Mouse (Mus musculus) forebrain, embryonic 12.5 days (tissue): ENCODE measurements around the gene 1700024G13Rik. TPM values are rescaled to one million over a fixed set of nuclear protein-coding genes. Genes with fewer than 3 reads are reported as not detected.

Source experiments
- polyA plus RNA-seq: library from polyadenylated mRNA; unstranded; fragments of >200 nt; fragmentation: Nextera tagmentation; extraction: Ambion mirVana; gene quantifications from 2 replicates; pipeline ENCODE4 v1.2.1, GENCODE M21; 2016

Gene 1700024G13Rik
- polyA plus RNA-seq, 1 experiment from 2014 or later: not detected

Other genes starting within 250 kb of the 1700024G13Rik start
- not detected in 2 replicates for gene Msmb, start 246.4 kb downstream of the 1700024G13Rik start, polyA plus RNA-seq
- 91.9 and 94.8 TPM in 2 replicates for gene Ncoa4, start 228.5 kb downstream of the 1700024G13Rik start, polyA plus RNA-seq
- gene Timm23, start 186.5 kb downstream of the 1700024G13Rik start, polyA plus RNA-seq: 227 and 231 TPM in 2 replicates
- 55.3 and 60.3 TPM in 2 replicates for gene Parg, start 186.4 kb downstream of the 1700024G13Rik start, polyA plus RNA-seq
- 16.0 and 20.5 TPM in 2 replicates for gene Ogdhl, start 66.4 kb downstream of the 1700024G13Rik start, polyA plus RNA-seq
- gene Slc18a3, start 76.5 kb upstream of the 1700024G13Rik start, polyA plus RNA-seq: 0.13 and 0.50 TPM in 2 replicates
- gene Chat, start 77.6 kb upstream of the 1700024G13Rik start, polyA plus RNA-seq: 0.08 and 0.14 TPM in 2 replicates
- gene Ercc6, start 125.1 kb upstream of the 1700024G13Rik start, polyA plus RNA-seq: 30.4 and 36.9 TPM in 2 replicates
- 0.53 and 0.91 TPM in 2 replicates for gene Prrxl1, start 211.0 kb upstream of the 1700024G13Rik start, polyA plus RNA-seq